Mouse (Mus musculus): ENCODE data around the gene Gab2.

GRCm38 (mm10) chr7:97079145-97079544, 2.2 kb upstream of the Gab2 start:
- TF ChIP-seq CTCF (IDR thresholded peaks at IDR 0.05; ENCODE audit: control insufficient read depth, insufficient read depth, insufficient read length) (no peak), MYOG (IDR thresholded peaks at IDR 0.05; ENCODE audit: control insufficient read depth, extremely low read depth, insufficient read length) (no peak), FOSL1 (IDR thresholded peaks at IDR 0.05; ENCODE audit: insufficient read depth, low read length, poor library complexity, severe bottlenecking) (no peak)

Data from C2C12 (cell line).